Mouse (Mus musculus): ENCODE measurements around the gene Lmntd1.
A peak's percentile ranks its signal among the peaks of the same experiment; 100 is the strongest.
"Not testable (repeated sequence)": the region's sequence is repeated elsewhere in the genome, so short reads cannot be mapped to it uniquely, and the experiment has no call there.

Lmntd1 gene

GRCm38 (mm10) chr6:145342836-145343235 is 271.3 kb downstream of the Lmntd1 start:
- no peak for DNase-seq (ENCODE audit: extremely low spot score)

- peak; percentile 80 for DNase-seq (ENCODE audit: extremely low spot score)
Measured at GRCm38 (mm10) chr6:145341301-145342193, 272.6 kb downstream of the Lmntd1 start.

- DNase-seq (ENCODE audit: extremely low spot score), result peak; percentile 95
Measured at GRCm38 (mm10) chr6:145340657-145341146, 273.4 kb downstream of the Lmntd1 start.

DNA sequence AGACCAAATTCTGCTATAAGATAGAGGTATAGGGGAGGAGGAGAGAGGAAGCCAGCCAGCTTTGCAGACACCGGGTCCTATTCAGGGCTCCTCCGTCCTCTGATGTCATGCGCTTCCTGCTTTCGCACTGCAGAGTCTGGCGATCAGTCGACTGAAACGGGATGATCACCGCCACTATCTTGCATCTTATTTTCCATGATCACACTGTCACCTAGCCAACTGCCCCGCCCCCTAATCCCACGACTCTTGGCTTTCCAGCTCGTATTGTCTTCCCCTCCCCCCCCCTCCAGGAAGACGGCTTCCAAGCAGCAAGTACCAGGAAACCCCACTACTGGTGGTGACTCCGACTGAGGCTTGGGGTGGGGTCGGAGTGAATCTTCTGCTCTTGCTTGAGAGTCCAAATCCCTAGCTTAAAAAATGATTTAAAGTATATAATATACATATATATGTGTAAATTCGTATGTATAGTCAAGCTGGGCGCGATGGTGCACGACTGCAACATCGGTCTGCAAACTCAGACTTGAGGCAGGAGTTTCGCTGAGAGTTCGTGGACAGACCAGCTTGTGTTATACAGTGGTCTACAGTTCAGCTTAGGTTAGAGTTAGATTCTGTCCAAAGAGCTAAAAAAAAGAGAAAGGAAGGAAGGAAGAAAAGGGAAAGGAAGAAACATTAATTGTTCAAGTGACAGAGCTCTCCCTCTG is 274.0 kb downstream of the Lmntd1 start:
- peak; percentile 67 for DNase-seq (ENCODE audit: extremely low spot score)

DNA sequence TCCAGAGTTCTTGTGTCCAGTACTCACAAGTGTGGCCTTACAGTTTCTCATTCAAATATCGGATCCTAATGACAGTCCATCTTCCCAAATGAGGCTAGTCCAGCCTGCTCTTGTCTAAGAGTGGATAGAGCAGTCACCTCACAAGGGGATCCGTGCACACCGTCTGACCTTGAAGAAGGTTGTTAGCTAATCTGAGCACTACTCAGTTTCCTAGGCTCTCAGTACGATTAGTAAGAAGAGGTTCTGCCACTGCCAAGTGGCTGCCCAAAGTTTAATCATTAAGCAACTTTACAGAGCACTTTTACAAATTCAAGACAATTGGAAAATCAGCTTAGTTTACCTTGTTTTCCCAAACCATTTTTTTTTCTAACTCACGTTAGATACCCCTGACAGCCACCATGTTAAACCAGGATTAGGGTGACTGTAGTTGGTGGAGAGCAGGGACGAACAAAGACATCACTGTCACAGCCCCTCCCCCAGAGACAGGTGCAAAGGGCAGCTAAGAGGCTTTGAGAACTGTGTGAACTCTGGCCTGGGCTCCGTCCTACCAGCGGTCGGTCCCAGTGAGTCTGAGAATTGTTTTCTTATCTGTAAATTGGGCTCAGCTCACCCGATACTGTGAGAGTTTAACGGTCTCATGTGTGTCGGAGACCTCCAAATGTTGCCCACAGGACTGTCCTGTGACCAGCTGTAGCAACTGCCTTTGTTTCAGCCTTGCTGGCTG is 275.4 kb downstream of the Lmntd1 start:
- no peak for DNase-seq (ENCODE audit: extremely low spot score)

DNA sequence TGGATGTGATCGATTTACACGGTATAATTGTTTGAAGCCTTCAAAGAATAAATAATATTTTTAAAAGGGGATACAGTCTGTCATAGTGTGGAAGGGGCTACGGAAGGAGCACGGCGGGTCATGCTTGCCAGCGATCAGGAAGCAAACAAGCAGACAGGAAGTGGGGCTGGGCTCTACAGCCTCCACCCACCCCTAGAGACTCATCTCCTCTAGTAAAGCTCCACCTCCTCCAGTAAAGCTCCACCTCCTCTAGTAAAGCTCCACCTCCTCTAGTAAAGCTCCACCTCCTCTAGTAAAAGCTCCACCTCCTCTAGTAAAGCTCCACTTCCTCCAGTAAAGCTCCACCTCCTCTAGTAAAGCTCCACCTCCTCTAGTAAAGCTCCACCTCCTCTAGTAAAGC is 276.6 kb downstream of the Lmntd1 start:
- not testable (repeated sequence) for DNase-seq (ENCODE audit: extremely low spot score)

GRCm38 (mm10) chr6:145335876-145336768 is 278.0 kb downstream of the Lmntd1 start:
- DNase-seq (ENCODE audit: extremely low spot score), result no peak

- DNase-seq (ENCODE audit: extremely low spot score), result no peak
Measured at GRCm38 (mm10) chr6:145334211-145334610, 279.9 kb downstream of the Lmntd1 start.

DNA sequence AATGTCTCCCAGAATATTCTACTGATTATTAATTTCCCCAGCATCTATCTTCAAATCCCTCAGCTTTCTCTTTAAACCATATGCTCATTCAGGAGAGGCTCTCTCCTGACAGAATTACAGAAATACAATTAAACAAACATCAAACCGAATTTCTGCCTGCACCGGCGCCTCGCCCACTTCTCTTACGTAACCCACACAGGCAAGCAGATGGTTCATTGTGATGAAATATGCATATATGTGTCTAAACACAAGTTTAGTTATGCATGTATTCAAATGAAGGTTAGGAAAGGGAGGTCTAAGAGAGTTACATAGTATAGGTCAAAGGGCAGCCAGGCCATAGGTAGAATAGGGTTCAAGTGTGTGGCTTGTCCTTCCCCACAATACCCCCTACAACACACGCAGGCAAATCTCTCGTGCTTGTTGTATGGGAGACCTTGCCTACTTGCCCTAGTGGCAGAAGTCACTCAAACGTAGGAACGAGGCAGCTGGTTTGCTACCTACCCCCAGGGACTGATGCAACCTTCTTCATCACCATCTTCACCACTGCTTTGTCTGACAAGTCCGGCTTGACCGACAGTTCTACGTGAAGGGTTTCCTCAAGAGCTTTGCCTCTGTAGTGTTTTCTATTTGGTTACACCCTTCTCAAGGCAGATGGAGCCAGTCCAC is 287.8 kb downstream of the Lmntd1 start:
- no peak for DNase-seq (ENCODE audit: extremely low spot score)

- no peak for DNase-seq (ENCODE audit: extremely low spot score)
Measured at GRCm38 (mm10) chr6:145325095-145325494, 289.0 kb downstream of the Lmntd1 start.

DNA sequence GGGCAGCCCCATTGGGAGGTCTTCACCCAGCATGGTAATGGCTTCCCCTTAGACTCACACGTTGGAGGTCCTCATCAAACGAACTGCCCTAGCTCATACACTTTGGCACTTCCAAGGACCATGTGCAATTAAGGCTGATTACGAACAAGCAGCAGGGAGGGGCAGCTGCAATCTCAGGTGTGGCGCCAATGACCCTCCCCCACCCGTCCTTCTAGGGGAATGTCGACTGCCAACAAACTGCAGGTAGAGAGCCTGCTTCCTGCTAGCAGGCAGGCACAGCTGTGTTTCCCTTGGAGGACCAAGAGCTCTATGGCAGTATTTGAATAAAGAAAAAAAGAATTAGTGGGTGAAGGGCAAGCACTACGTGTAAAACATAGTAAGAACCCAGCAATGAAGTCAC is 289.6 kb downstream of the Lmntd1 start:
- no peak for DNase-seq (ENCODE audit: extremely low spot score)

- no peak for DNase-seq (ENCODE audit: extremely low spot score)
Measured at GRCm38 (mm10) chr6:145322246-145322645, 291.9 kb downstream of the Lmntd1 start.

GRCm38 (mm10) chr6:145320156-145320555 is 294.0 kb downstream of the Lmntd1 start:
- no peak for DNase-seq (ENCODE audit: extremely low spot score)

Measured in embryo, embryonic 9.5 days (tissue).